Mouse (Mus musculus) brain, embryonic 18.5 days (tissue): ENCODE results near the gene Ttc30a1.
A peak's percentile ranks its signal among the peaks of the same experiment; 100 is the strongest.
"Not testable (repeated sequence)": the region's sequence is repeated elsewhere in the genome, so short reads cannot be mapped to it uniquely, and the experiment has no call there.

Experiments used
- DNase-seq: peaks from one replicate; pipeline ENCODE4 v3.0.0-alpha.2; 2012; ENCODE audit warnings: low read depth, low spot score

The Ttc30a1 gene

GRCm38 (mm10) chr2:75983091-75983490, 1.3 kb upstream of the Ttc30a1 start:
- DNase-seq: no peak

DNA sequence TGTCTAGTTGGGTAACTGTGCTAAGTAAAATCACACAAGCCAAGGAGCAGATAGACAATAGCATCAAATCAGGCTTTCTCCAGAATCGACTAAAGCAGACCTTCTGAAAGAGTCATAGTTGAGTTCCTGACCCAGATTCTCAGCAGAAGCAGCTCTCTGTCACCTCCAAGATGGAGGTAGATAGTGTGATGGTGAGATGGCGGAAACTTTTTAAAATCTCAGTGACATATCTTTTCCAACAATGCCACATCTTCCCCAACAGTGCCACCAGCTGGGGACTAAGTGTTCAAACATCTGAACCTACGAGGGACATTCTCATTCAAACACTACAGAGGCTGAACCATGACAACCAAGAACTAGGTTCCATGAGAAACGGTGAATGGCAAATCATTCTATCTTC, 859 bp upstream of the Ttc30a1 start:
- DNase-seq: no peak

- DNase-seq: not testable (repeated sequence)
Observed at GRCm38 (mm10) chr2:75980933-75981439, 781 bp downstream of the Ttc30a1 start.

DNA sequence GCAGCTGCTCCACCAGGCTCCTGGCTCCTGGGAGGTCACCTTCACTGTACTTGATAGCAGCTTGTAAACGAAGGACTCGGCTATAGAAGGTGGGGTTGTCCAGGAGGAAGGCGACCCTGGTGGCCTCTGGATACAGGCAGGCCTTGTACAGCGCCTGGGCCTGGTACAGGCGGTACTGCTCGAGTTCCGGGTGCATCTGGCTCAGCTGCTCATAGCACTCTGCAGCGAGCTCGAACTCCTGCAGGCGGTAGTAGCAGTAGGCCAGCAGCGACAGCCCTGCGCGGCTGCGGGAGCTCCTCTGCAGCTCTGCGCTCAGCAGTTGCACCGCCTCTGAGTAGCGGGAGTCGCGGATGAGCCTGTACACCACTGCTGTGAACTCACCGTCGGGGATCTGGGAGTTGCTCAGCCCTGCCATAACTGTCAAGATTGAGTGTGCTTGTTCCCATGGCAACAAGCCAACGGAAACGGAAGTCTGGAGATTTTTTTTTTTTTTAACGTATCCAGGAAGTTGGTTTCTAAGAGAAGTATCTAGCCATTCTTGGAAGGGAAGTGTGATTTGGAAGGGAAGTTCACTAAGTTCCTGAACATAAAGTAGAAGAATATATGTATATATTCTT, 3.9 kb downstream of the Ttc30a1 start, which contains the start of gene Ttc30a2:
Ttc30a2 (minus strand) TSS at position 419 of the 617 bp plus-strand sequence.
- not testable (repeated sequence) for DNase-seq

GRCm38 (mm10) chr2:75976070-75976469, 5.7 kb downstream of the Ttc30a1 start:
- not testable (repeated sequence) for DNase-seq

GRCm38 (mm10) chr2:75974131-75974530, 7.6 kb downstream of the Ttc30a1 start:
- DNase-seq: no peak

DNA sequence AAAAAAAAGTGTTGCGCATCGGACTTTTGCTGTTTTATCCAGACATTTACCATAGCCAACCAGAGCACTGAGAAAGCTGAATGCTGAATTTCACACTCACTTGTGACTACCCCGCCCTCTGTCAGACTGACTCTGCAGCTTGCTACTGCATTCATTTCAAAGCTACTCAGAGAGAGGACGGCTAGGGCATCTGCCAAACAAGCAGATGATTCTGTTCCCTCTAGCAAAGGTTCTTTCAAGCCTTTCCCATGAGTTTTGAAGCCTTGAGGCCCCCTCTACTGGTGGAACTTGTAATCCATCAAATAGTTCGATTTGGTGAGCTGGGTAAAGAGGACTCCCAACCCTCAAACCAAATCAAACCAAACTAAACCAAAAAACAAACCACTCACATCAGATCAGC, 16.8 kb downstream of the Ttc30a1 start:
- DNase-seq: no peak

DNA sequence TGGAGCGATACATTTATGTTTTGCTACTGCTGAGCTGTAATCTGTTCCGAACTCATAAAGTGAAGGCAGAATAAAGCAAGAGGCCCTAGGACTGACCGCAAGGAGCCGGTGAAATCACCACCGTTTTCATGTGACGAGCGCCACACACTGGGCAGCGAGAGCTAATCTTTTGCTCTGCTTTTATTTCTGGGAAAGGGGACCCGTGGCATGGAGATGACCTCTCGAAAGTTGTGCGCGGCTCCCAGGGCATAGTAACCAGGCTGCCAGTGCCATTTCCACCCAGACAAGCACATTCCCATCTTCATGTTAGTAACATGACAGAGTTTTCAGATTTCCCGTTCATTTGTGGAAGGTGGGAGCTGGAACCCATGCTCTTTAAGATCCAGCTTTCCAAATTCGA, 17.3 kb downstream of the Ttc30a1 start:
- no peak for DNase-seq

DNA sequence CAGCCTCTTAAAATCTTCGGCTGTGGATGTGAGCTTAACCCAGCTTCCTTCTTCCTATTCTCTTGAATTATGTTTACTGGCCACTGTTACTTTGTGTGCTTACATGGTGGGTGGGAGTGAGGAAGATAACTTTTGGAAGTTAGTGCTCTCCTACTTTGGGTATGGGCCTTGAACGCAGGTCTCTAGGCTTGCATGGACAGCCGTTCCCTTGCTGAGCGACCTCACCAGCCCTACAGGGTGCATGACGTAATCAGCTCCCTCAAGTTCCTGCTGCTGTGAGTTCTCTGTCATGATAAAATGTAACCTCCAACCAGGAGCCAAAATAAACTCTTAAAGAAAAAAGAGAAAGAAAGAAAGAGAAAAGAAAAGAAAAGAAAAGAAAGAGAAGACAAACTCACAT, 17.7 kb downstream of the Ttc30a1 start:
- DNase-seq: no peak

GRCm38 (mm10) chr2:75963211-75963840, 18.4 kb downstream of the Ttc30a1 start:
- DNase-seq: no peak

DNA sequence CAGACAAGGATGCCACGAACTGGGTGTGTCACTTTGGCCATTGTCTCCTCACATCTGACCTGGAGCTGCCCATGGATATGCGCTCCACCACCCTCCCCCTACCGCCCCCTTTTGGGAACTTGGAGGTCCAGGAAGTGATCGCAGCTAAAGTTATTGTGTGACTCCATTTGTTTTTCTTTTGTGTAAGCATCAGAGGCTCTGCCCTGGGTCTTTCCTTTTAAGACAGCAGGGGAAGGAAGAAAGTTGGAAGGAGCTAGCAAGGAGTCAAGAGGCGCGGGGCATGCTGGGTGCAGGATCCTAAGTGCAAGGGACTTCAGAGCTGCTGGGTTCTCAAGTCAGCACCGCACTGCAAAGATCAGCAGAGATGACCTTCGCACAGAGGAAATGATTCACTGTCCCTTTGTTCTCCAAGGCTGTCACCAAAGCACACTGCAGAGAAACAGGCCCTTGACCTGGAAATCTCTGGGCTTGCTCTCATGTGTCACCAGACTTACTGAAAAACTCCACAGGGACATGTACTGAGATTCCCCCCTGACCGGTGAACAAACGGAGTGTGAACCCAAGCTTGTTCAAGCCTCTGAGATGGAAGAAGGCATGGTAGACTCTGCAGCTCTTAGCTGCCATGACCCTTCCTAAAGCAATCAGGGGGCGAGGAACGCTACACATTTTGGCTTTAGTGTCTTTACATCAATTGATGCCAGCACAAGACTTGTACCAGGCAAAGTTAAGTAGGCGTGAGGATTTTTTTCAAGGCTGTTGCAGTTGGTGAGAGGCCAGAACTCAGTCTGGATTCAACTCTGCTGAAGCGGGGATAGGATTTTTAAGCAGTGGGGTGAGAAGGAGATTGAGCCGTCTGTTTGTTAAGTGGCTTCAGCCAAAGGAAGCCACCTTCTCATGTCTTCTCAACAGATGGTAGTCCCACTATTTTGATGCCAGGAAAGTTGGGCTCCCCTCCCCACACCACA, 21.1 kb downstream of the Ttc30a1 start:
- no peak for DNase-seq

GRCm38 (mm10) chr2:75959850-75960365, 21.9 kb downstream of the Ttc30a1 start:
- DNase-seq: no peak

DNA sequence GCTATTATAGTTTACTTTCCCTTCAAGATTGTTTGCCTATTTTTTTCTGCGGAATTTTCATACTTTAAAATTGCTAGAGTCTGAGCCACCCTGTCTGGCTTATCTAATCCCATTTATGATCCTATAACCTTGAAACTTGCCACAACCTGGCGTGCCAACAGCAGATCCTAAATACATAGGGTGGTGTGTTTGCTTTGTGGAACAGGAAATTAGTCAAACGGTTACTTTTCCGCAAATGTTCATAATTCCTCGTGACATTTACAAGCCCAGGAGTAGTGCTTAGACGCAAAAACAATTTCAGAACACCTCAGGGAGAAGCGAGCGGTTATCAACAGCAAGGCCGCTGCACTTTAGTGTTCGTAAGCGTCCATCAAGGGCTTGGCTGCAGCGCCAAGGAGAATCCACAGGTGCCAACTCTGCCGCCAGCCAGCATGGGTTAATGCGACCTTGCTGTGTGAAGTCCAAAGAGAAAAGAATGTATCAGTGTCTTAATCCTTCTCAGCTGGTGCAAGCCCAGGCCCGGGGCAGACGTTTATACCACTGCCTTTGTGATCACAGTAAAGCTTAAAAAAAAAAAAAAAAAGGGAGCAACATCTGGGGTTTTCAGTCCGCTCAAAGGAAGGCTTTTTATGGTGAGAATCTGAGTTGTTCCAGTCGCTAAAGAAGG, 22.5 kb downstream of the Ttc30a1 start:
- DNase-seq: no peak

GRCm38 (mm10) chr2:75955709-75956108, 26.1 kb downstream of the Ttc30a1 start:
- no peak for DNase-seq

DNA sequence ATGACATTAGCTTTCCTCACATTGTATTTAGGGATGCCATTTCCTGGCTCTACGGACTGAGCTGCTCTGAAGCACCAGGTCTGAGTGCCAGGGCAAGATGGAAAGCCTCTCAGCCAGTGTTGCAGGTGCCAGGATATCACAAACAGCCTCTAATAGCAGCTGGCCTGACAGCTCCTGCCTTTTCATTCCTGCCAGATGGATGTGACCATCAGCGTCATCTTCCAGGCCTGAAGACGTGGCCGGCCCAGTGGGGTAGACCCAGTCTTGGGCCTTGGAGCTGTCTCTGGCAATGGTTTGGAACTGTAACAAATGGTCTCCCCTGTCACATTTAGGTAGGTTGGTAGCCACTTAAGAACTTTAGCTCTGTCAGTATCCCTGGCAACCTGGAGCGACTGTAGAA, 28.4 kb downstream of the Ttc30a1 start:
- DNase-seq: no peak

DNA sequence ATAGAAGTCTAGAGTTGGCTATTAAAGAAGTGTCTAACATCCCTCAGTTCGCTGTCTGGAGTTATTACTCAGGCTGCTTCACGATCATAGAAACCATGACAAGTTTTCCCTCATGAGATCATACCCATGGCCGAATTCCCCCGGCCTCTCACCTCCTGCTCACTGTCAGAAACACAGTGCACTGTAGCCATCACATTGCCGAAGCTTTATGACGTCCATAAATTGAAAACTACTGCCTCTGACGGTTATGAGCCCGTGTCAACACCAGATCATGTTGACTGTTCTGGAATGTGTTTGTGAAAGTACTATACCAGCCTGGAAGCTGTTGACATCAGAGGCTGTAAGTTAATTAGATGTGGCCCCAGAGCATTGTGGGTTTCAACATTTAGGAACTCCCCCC, 31.1 kb downstream of the Ttc30a1 start:
- DNase-seq: no peak

DNA sequence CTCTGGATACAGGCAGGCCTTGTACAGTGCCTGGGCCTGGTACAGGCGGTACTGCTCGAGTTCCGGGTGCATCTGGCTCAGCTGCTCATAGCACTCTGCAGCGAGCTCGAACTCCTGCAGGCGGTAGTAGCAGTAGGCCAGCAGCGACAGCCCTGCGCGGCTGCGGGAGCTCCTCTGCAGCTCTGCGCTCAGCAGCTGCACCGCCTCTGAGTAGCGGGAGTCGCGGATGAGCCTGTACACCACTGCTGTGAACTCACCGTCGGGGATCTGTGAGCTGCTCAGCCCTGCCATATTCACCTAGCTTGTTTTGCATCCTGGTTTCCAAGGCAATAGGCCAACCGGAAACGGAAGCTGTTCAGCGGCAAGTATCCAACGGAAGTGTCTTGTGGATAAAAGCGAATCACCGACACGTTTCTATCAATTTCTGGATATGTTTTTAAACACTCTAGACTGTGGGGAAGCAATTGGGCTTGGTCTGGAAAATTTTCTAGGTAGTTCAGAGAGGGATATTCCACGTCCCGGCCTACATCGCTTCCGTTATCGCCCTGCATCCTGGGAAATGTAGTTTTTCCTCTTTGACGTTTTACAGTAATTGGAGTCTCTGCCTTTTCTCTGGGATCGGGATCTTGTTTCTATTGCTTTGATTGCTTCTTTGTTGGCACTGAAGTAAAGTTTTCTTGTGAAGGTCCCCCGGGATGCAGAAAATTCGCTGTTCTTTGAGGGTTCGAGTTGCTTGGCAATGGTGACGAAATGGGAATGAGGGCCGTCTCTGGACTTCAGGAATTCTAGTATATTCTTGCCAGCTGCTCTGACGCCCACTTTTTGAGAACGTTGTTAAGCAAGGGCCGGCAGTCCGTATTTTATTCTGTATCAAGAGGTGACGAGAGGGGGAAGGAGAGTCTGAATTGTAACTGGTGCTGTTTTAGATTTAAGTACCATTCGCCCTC, 43.4 kb downstream of the Ttc30a1 start, which contains the start of gene Ttc30b:
Ttc30b (minus strand) TSS at position 469 of the 947 bp plus-strand sequence.
- peak; percentile 78 for DNase-seq

- not testable (repeated sequence) for DNase-seq
Observed at GRCm38 (mm10) chr2:75937520-75938116, 44.1 kb downstream of the Ttc30a1 start.

DNA sequence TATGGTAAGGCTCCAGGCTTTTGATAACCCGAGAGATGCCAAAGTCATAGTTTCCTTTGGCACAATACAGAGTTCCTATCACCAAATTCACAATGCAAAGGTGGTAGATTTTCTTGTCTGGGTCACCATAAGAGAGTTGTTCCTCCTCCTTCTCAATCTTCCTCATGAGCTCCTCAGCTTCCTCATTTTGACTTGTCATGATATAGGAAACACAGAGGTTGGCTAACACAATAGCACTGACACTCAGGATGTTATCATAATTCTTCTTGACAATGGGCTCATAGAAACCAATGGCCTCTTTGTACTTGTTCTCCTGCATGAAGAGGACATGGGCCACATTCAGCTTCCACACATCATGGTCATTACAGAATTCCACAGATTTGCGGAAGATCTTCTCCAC, 45.1 kb downstream of the Ttc30a1 start:
- not testable (repeated sequence) for DNase-seq

GRCm38 (mm10) chr2:75933541-75933940, 48.2 kb downstream of the Ttc30a1 start:
- no peak for DNase-seq
